Mouse (Mus musculus) testis, adult 2 months (tissue): Measurements from ENCODE around the gene Rptor. TPM values are rescaled to one million over a fixed set of nuclear protein-coding genes. Genes with fewer than 3 reads are reported as not detected.

Source experiments
- H3K27ac ChIP-seq: fragments of 200-500 bp; 2 replicates; pipeline ENCODE4 v1.5.1; 2012; ENCODE audit warnings: low read depth, low read length; ENCODE audit not compliant: control insufficient read depth, insufficient read depth
- H3K27me3 ChIP-seq: fragments of 200-500 bp; 2 replicates; pipeline ENCODE4 v1.6.1; 2012; ENCODE audit warnings: mild to moderate bottlenecking, low read length, moderate library complexity; ENCODE audit not compliant: control insufficient read depth, insufficient read depth
- H3K36me3 ChIP-seq: fragments of 200-500 bp; 2 replicates; pipeline ENCODE4 v1.6.1; 2012; ENCODE audit warnings: mild to moderate bottlenecking, low read length; ENCODE audit not compliant: control insufficient read depth, insufficient read depth
- H3K4me1 ChIP-seq: fragments of 200-500 bp; 2 replicates; pipeline ENCODE4 v1.6.1; 2012; ENCODE audit warnings: low read length; ENCODE audit not compliant: control insufficient read depth, insufficient read depth
- H3K4me3 ChIP-seq: fragments of 200-500 bp; 2 replicates; pipeline ENCODE4 v1.5.1; 2012; ENCODE audit warnings: low read depth, mild to moderate bottlenecking, low read length, moderate library complexity, mixed read lengths; ENCODE audit not compliant: control insufficient read depth
- CTCF ChIP-seq: fragments of 200-500 bp; IDR thresholded peaks from 2 replicates; pipeline ENCODE4 v1.5.1; 2012; ENCODE audit warnings: low read depth, mild to moderate bottlenecking, inconsistent platforms, low read length, moderate library complexity; ENCODE audit not compliant: control insufficient read depth, insufficient read depth, insufficient replicate concordance
- POLR2A ChIP-seq: fragments of 200-500 bp; IDR thresholded peaks from 2 replicates; pipeline ENCODE4 v1.6.1; 2012; ENCODE audit warnings: low read depth, mild to moderate bottlenecking, inconsistent platforms, low read length, moderate library complexity; ENCODE audit not compliant: control insufficient read depth
- polyA plus RNA-seq: library from polyadenylated mRNA; depleted of rRNA; stranded (reverse); fragments of >200 nt; gene quantifications from 2 replicates; pipeline ENCODE4 v1.2.3, GENCODE M21; 2012

The Rptor gene
- polyA plus RNA-seq, 1 experiment: 25.4 TPM

DNA sequence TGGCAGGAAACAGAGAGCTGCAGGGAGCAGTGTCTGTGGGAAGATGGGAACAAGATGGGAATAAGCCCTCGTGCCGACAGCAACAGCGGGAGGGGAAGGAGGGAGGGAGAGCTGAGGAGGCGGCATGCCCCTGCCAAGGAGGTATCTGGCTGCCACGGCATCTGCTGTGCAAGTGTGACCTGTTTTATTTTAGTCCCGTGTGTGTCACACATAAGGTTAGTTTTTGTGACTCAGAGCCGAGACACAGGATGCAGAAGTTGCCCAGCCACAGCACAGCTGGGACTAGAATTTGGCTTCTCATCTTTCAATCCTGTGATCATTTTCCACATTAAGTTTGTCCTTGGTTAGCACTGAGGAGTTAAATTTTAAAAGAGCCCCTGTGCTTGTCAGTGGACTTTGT is 193.7 kb downstream of the Rptor start:
- Histone ChIP-seq H3K4me1 (no peaks in the 10 kb centered on the region), H3K27me3 (no peaks in the 10 kb centered on the region), H3K4me3 (no peak overlapping the region), H3K27ac (no peak overlapping the region), H3K36me3 (no peaks in the 10 kb centered on the region; the same call in 1 of the 2 replicates)
- TF ChIP-seq POLR2A: no peak
- no peak for TF ChIP-seq CTCF

DNA sequence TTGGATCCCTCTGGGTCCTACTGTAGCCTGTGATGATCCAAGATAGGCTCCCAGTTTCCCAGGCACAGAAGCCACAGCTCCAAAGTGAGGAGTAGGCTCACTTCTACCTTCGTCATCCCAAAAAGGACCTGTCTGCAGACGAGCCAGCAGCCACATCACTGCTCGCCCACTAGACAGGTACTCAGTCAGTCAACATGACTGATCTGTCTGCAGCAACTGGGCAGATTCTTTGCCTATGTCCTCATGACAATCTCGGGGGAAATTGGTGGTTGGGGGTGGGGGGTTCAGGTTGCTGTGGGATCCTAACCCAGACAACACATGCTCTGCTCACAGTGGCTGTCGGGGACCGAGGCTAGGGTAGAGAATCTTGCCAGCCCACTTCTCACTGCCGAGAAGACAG is 194.1 kb downstream of the Rptor start:
- Histone ChIP-seq H3K27ac (no peak overlapping the region), H3K4me3 (no peak overlapping the region), H3K4me1 (no peaks in the 10 kb centered on the region), H3K27me3 (no peaks in the 10 kb centered on the region), H3K36me3 (no peaks in the 10 kb centered on the region; the same call in 1 of the 2 replicates)
- TF ChIP-seq CTCF: no peak
- TF ChIP-seq POLR2A: no peak

DNA sequence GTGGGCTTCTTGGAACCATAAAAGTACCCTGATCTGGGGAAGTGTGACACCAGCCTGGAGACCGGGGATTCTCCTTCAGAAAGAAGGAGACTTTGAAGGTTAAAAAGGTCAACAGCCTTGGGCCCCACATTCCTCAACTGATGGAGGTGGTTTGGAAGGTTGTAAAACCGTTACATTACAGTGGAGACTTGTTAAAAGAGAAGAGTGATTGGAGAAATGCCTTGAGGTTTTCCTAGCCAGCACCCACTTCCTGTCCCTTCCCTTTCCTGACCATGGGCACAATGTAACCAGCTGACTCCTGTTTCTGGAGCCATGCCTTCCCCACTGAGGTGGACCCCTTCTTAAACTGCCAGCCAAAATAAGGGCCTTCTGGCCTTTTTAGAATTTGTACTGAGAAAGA is 196.8 kb downstream of the Rptor start:
- H3K27ac ChIP-seq: no peak overlapping the region
- H3K4me3 ChIP-seq: no peak overlapping the region
- H3K27me3 ChIP-seq: no peaks in the 10 kb centered on the region
- no peaks in the 10 kb centered on the region; the same call in 1 of the 2 replicates for H3K36me3 ChIP-seq
- TF ChIP-seq POLR2A (no peak), CTCF (no peak)
- no peaks in the 10 kb centered on the region; the same call in 1 of the 2 replicates for H3K4me1 ChIP-seq

DNA sequence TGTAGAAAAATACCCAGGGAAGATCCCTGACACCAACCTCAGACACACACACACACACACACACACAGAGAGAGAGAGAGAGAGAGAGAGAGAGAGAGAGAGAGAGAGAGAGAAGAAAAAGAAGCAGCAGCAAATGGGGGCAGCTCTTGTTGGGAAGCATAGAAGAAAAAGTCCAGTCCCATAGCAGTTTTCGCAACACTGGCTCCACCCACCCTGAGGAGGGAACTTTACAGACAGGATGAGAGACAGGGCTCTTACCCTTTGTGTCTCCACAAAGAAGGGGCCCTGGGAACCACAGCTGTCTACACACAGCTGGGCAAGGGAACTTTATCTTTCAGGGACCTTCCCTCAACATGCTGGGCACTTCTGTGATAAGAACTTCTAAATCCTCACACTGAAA is 199.2 kb downstream of the Rptor start:
- Histone ChIP-seq H3K27me3 (no peaks in the 10 kb centered on the region), H3K4me1 (no peaks in the 10 kb centered on the region; the same call in 1 of the 2 replicates), H3K36me3 (no peaks in the 10 kb centered on the region; the same call in 1 of the 2 replicates), H3K4me3 (no peak overlapping the region), H3K27ac (no peak overlapping the region)
- no peak for TF ChIP-seq CTCF
- TF ChIP-seq POLR2A: no peak

DNA sequence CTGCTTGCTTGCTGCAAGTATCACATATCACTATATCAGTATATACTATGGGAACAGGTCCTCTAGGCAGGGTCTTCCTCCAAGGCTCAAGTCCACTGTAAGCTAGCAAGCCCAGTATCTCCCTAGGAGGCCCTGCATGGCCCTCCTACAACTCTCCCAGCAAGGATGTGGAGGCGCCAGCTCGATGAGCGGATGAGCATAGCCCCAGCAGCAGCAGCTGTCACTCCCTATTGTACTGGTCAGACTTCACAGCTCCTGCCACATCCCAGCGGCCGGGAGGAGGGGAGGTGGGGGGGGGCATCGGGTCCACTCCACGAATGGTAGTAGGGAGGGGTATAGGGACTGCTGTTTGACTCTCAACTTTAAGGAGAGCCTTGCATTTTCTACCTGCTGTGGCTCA is 200.2 kb downstream of the Rptor start:
- Histone ChIP-seq H3K4me3 (no peak overlapping the region), H3K4me1 (no peaks in the 10 kb centered on the region; the same call in 1 of the 2 replicates), H3K36me3 (no peaks in the 10 kb centered on the region; the same call in 1 of the 2 replicates), H3K27ac (no peak overlapping the region), H3K27me3 (no peaks in the 10 kb centered on the region)
- TF ChIP-seq POLR2A (no peak), CTCF (no peak)

DNA sequence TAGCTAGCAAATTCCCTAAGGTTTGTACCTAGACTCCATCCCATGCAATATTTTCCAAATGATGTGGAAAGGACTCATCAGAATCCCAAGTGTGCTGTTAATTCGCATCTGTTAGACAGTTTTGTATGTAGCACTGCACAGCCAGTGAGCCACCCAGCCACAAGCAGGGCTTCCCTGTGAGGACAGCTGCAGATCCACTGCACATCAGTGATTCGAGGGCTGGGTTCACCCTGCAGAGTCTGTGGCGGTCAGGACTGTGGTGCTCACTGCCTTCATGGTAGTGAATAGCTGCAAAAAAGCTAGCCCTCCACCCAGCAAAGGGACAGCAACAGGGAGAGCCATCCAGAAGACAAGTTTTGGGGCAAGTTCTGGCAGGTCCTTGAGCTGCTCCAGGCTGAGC is 201.7 kb downstream of the Rptor start:
- H3K27ac ChIP-seq: no peak overlapping the region
- H3K4me3 ChIP-seq: no peak overlapping the region
- H3K4me1 ChIP-seq: no peaks in the 10 kb centered on the region; the same call in 1 of the 2 replicates
- TF ChIP-seq CTCF: no peak
- no peak for TF ChIP-seq POLR2A
- no peaks in the 10 kb centered on the region; the same call in 1 of the 2 replicates for H3K36me3 ChIP-seq
- no peaks in the 10 kb centered on the region for H3K27me3 ChIP-seq

DNA sequence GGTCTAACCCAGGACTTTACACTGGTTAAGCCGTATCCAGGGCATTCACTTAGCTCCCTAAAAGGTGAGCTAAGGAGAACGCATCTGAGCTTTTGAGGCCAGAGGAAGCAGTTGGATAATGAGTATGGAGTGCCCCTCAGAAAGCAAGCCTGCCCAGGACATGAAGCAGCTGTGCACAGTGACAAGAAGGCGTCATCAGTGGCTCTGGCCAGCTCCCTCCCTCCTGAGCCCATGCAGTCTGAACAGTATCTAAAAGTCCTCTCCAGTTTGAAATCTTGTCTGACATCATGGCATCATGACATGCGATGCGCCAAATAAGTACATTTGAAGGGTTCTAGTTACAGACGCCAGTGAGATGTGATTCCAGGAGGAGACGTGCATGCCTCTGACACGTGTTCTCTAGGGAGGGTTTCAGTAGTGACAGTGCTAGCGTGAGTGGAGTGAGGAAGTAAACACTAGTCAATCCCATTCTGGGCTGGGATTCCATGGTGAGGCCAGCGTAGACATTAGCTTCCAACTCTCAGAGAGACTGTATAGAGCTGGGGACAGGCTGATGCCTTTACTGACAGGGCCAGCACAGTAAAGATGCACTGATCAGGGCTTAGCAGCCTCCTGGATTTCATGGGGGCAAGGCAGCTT is 202.5 kb downstream of the Rptor start:
- no peak overlapping the region for H3K27ac ChIP-seq
- no peaks in the 10 kb centered on the region for H3K27me3 ChIP-seq
- no peak overlapping the region for H3K4me3 ChIP-seq
- no peaks in the 10 kb centered on the region; the same call in 1 of the 2 replicates for H3K4me1 ChIP-seq
- TF ChIP-seq CTCF (no peak), POLR2A (no peak)
- H3K36me3 ChIP-seq: no peaks in the 10 kb centered on the region
